Mouse (Mus musculus) CH12.LX (cell line): ENCODE measurements around the gene Rnf25. TPM values are rescaled to one million over a fixed set of nuclear protein-coding genes. Genes with fewer than 3 reads are reported as not detected.

Experiments used
- DNase-seq: peaks from one replicate; pipeline ENCODE4 v3.0.0-alpha.2; 2013; ENCODE audit errors: extremely low read depth
- H3K27ac ChIP-seq: 2 replicates; pipeline ENCODE4 v1.5.1; 2012; ENCODE audit warnings: low read depth, mild to moderate bottlenecking, control low read depth, moderate library complexity; ENCODE audit not compliant: insufficient read depth
- H3K27me3 ChIP-seq: replicated peaks from 2 replicates; pipeline ENCODE3; 2012; ENCODE audit warnings: inconsistent platforms
- H3K36me3 ChIP-seq, 2 experiments: replicated peaks in 1 of 2; 2 replicates each; pipeline versions ENCODE3 to v1.6.1; 2012; ENCODE audit warnings: inconsistent platforms in 1 of 2, low read length in 1 of 2, mild to moderate bottlenecking in 1 of 2, mixed read lengths in 1 of 2, moderate library complexity in 1 of 2; ENCODE audit not compliant: control insufficient read depth in 1 of 2, insufficient read depth in 1 of 2
- H3K4me1 ChIP-seq, 2 experiments: 2 replicates each; pipeline ENCODE4 v1.6.1; 2012; ENCODE audit warnings: inconsistent platforms in 1 of 2, moderate library complexity in 1 of 2; ENCODE audit not compliant: insufficient read depth in 2 of 2, control insufficient read depth in 1 of 2
- H3K4me2 ChIP-seq: 2 replicates; pipeline ENCODE4 v1.6.1; 2012; ENCODE audit warnings: low read depth, mild to moderate bottlenecking, control low read depth; ENCODE audit not compliant: poor library complexity, insufficient read depth, severe bottlenecking
- H3K4me3 ChIP-seq, 3 experiments: fragments of 150-350 bp in 1 of 3; sonication (generic) in 1 of 3; replicated peaks in 1 of 3; 2 replicates each; pipeline versions ENCODE3 to v1.5.1; 2011 to 2012; ENCODE audit warnings: low read depth in 2 of 3, low read length in 2 of 3, mild to moderate bottlenecking in 2 of 3, moderate library complexity in 2 of 3, control low read depth in 1 of 3, improper control_type of control experiment in 1 of 3, inconsistent platforms in 1 of 3, mixed read lengths in 1 of 3; ENCODE audit not compliant: poor library complexity in 1 of 3
- H3K79me2 ChIP-seq: replicated peaks from 2 replicates; pipeline ENCODE4 v1.6.1; 2012; ENCODE audit warnings: mild to moderate bottlenecking, moderate library complexity; ENCODE audit not compliant: control insufficient read depth, poor library complexity, insufficient read depth, severe bottlenecking; ENCODE audit errors: extremely low read depth
- H3K9ac ChIP-seq: 2 replicates; pipeline ENCODE4 v1.6.1; 2012; ENCODE audit warnings: low read depth, mild to moderate bottlenecking, control low read depth, moderate library complexity; ENCODE audit not compliant: insufficient read depth
- H3K9me3 ChIP-seq: replicated peaks from 2 replicates; pipeline ENCODE3; 2012; ENCODE audit warnings: low read length, inconsistent platforms, mixed read lengths
- BHLHE40 ChIP-seq: IDR thresholded peaks from 2 replicates; pipeline ENCODE4 v1.6.1; 2011; ENCODE audit warnings: mild to moderate bottlenecking, low read depth, low read length, improper control_type of control experiment
- ELF1 ChIP-seq: IDR thresholded peaks from 2 replicates; pipeline ENCODE4 v1.6.1; 2014; ENCODE audit warnings: low read depth, mild to moderate bottlenecking, inconsistent platforms, low read length, improper control_type of control experiment
- HCFC1 ChIP-seq: IDR thresholded peaks from 2 replicates; pipeline ENCODE4 v1.6.1; 2012; ENCODE audit warnings: low read depth, mild to moderate bottlenecking, inconsistent platforms, low read length, improper control_type of control experiment
- IRF4 ChIP-seq: IDR thresholded peaks from 2 replicates; pipeline ENCODE4 v1.6.1; 2014; ENCODE audit warnings: low read depth, mild to moderate bottlenecking, inconsistent platforms, low read length, improper control_type of control experiment
- KAT2A ChIP-seq: IDR thresholded peaks from 2 replicates; pipeline ENCODE4 v1.6.1; 2012; ENCODE audit warnings: low read length, improper control_type of control experiment, inconsistent platforms; ENCODE audit not compliant: insufficient replicate concordance
- MAFK ChIP-seq: IDR thresholded peaks from 2 replicates; pipeline ENCODE4 v1.6.1; 2011; ENCODE audit warnings: low read length, improper control_type of control experiment; ENCODE audit not compliant: insufficient replicate concordance
- MAZ ChIP-seq: IDR thresholded peaks from 2 replicates; pipeline ENCODE4 v1.6.1; 2012; ENCODE audit warnings: low read depth, mild to moderate bottlenecking, inconsistent platforms, low read length, improper control_type of control experiment, moderate library complexity
- MEF2A ChIP-seq: IDR thresholded peaks from 2 replicates; pipeline ENCODE4 v1.6.1; 2014; ENCODE audit warnings: low read depth, mild to moderate bottlenecking, inconsistent platforms, low read length, improper control_type of control experiment, borderline replicate concordance
- MXI1 ChIP-seq: IDR thresholded peaks from 2 replicates; pipeline ENCODE4 v1.6.1; 2011; ENCODE audit warnings: mild to moderate bottlenecking, low read depth, low read length, improper control_type of control experiment
- NELFE ChIP-seq: IDR thresholded peaks from 2 replicates; pipeline ENCODE4 v1.6.1; 2011; ENCODE audit warnings: low read depth, low read length, improper control_type of control experiment
- PAX5 ChIP-seq: IDR thresholded peaks from 2 replicates; pipeline ENCODE4 v1.6.1; 2012; ENCODE audit warnings: low read length, inconsistent platforms, mixed read lengths
- POLR2A ChIP-seq: IDR thresholded peaks from 2 replicates; pipeline ENCODE4 v1.6.1; 2011; ENCODE audit warnings: low read depth, mild to moderate bottlenecking, improper control_type of control experiment, low read length
- POLR2AphosphoS2 ChIP-seq: IDR thresholded peaks from 2 replicates; pipeline ENCODE4 v1.6.1; 2011; ENCODE audit warnings: low read depth, low read length, improper control_type of control experiment
- SIN3A ChIP-seq: IDR thresholded peaks from 2 replicates; pipeline ENCODE4 v1.6.1; 2012; ENCODE audit warnings: low read length, improper control_type of control experiment, inconsistent platforms
- TBP ChIP-seq: conservative IDR thresholded peaks from 2 replicates; pipeline ENCODE4 v1.6.1; 2011; ENCODE audit warnings: low read depth, low read length, improper control_type of control experiment
- TCF12 ChIP-seq: IDR thresholded peaks from 2 replicates; pipeline ENCODE4 v1.6.1; 2014; ENCODE audit warnings: low read depth, mild to moderate bottlenecking, inconsistent platforms, low read length, improper control_type of control experiment
- UBTF ChIP-seq: IDR thresholded peaks from 2 replicates; pipeline ENCODE4 v1.6.1; 2012; ENCODE audit warnings: low read depth, mild to moderate bottlenecking, inconsistent platforms, low read length, improper control_type of control experiment, moderate library complexity
- USF1 ChIP-seq: IDR thresholded peaks from 2 replicates; pipeline ENCODE4 v1.6.1; 2014; ENCODE audit warnings: low read depth, mild to moderate bottlenecking, inconsistent platforms, low read length, improper control_type of control experiment
- USF2 ChIP-seq: conservative IDR thresholded peaks from 2 replicates; pipeline ENCODE4 v1.6.1; 2011; ENCODE audit warnings: low read depth, low read length, improper control_type of control experiment
- ZC3H11A ChIP-seq: IDR thresholded peaks from 2 replicates; pipeline ENCODE4 v1.6.1; 2012; ENCODE audit warnings: low read depth, mild to moderate bottlenecking, inconsistent platforms, low read length, improper control_type of control experiment
- ZMIZ1 ChIP-seq: IDR thresholded peaks from 2 replicates; pipeline ENCODE4 v1.6.1; 2012; ENCODE audit warnings: low read depth, mild to moderate bottlenecking, inconsistent platforms, low read length, improper control_type of control experiment
- dilution Hi-C: fragments of 300-500 bp; cut with MboI; formaldehyde crosslinking; loops from 2 replicates; pipeline ENCODE4 v1.14.3; 2020; ENCODE audit warnings: low sequenced_read_pairs; ENCODE audit not compliant: extremely low pct_unique_long_range_greater_than_20kb, extremely low pct_ligation_motif_present
- in situ Hi-C: fragments of 300-500 bp; cut with MboI; formaldehyde crosslinking; loops from 3 replicates; pipeline ENCODE4 v1.14.3; 2019; ENCODE audit warnings: low sequenced_read_pairs, low pct_ligation_motif_present, low pct_unique_long_range_greater_than_20kb, mixed read lengths
- polyA plus RNA-seq: library from polyadenylated mRNA; unstranded; fragments of >175 nt; gene quantifications from 2 replicates; pipeline ENCODE4 v1.2.1, GENCODE M21; 2012; ENCODE audit warnings: low read depth; ENCODE audit not compliant: insufficient read length
- total RNA-seq, 2 experiments: library from RNA; depleted of rRNA; stranded (reverse); fragments of 300-350 nt in 1 of 2; fragments of >200 nt in 1 of 2; gene quantifications; 2 replicates each; pipeline ENCODE4 v1.2.3; 2012 to 2014

The Rnf25 gene
- total RNA-seq (2012; rRNA removed) (32.1 and 32.9 TPM in 2 replicates), total RNA-seq (2014; rRNA removed) (48.2 and 50.3 TPM in 2 replicates), polyA plus RNA-seq (43.4 and 47.8 TPM in 2 replicates)

GRCm38 (mm10) chr1:74601267-74601962 lies at the start of gene Rnf25, which contains the start of gene Stk36:
TSS of gene Rnf25 (minus strand) at chr1:74601397.
TSS of gene Stk36 (plus strand) at chr1:74601445.
- dilution Hi-C loops, result no loop called here
- TF ChIP-seq USF2, result no peak
- TF ChIP-seq ZMIZ1, result peak; percentile 67; the same call in 1 of the 2 replicates
- no peak for TF ChIP-seq IRF4
- peak; percentile 86 for TF ChIP-seq ELF1
- TF ChIP-seq KAT2A, result peak; percentile 73; the same call in 1 of the 2 replicates
- peak; percentile 58; the same call in 1 of the 2 replicates for TF ChIP-seq TBP
- peak; percentile 90 for TF ChIP-seq NELFE
- peak; percentile 82; the same call in 1 of the 2 replicates for TF ChIP-seq MXI1
- no peak for TF ChIP-seq BHLHE40
- no peak for TF ChIP-seq MEF2A
- TF ChIP-seq UBTF, result no peak
- no peak for TF ChIP-seq MAZ
- TF ChIP-seq USF1, result no peak
- TF ChIP-seq TCF12, result peak; percentile 79
- TF ChIP-seq HCFC1, result peak; percentile 80
- TF ChIP-seq SIN3A, result peak; percentile 85
- no peak for TF ChIP-seq ZC3H11A
- peak; percentile 74; the same call in 1 of the 2 replicates for TF ChIP-seq POLR2AphosphoS2
- no peak for TF ChIP-seq MAFK
- no peak for TF ChIP-seq PAX5
- TF ChIP-seq POLR2A, result peak; percentile 98
- Histone ChIP-seq H3K9ac (peak within 1 kb of the TSS; percentile 80), H3K9me3 (no peaks in the 10 kb centered on the region), H3K27ac (peak within 1 kb of the TSS; percentile 39), H3K27me3 (no peaks in the 10 kb centered on the region), H3K4me1 (peaks cover 2 to 25% of the 10 kb centered on the region in 2 experiments; a peak in 3 of 4 replicates), H3K79me2 (peaks cover 16% of the 10 kb centered on the region), H3K4me2 (peak within 1 kb of the TSS; percentile 84), H3K36me3 (peaks cover 11 to 30% of the 10 kb centered on the region in 2 experiments), H3K4me3 (peak within 1 kb of the TSS; percentile 93 to 99 (median 99))
- DNase-seq, result peak; percentile 90
- in situ Hi-C loops, result no loop called here
